Mouse (Mus musculus): ENCODE measurements around the gene Arap2. TPM values are rescaled to one million over a fixed set of nuclear protein-coding genes. Genes with fewer than 3 reads are reported as not detected.

Arap2 gene
- total RNA-seq, 2 experiments from 2014 or later = 45.7 to 76.2 TPM

- no peak for ATAC-seq (replicated peaks; ENCODE audit: poor library complexity, severe bottlenecking)
Measured at GRCm38 (mm10) chr5:62642330-62642729, 123.6 kb downstream of the Arap2 start.

DNA sequence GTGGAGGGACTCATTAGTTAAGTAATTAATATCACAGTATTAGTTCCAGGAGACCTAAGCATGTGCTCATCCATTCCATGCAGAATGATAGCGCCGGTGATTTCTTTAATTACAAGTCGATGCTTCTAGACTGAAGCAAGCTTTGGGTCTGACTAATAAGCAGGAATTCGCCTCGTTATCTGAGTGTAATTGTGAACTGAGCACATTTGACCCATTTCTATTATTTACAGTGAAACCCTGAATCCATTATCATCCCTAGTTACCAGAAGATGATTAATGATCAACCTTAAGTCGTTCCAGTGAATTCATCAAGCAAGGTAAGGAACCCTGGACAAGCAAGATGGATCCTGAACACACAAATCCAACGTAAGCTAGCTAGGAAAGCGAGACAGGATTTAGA lies 125.5 kb downstream of the Arap2 start:
- ATAC-seq (replicated peaks; ENCODE audit: poor library complexity, severe bottlenecking) = no peak

GRCm38 (mm10) chr5:62636341-62636740 lies 129.6 kb downstream of the Arap2 start:
- ATAC-seq (replicated peaks; ENCODE audit: poor library complexity, severe bottlenecking) = no peak

DNA sequence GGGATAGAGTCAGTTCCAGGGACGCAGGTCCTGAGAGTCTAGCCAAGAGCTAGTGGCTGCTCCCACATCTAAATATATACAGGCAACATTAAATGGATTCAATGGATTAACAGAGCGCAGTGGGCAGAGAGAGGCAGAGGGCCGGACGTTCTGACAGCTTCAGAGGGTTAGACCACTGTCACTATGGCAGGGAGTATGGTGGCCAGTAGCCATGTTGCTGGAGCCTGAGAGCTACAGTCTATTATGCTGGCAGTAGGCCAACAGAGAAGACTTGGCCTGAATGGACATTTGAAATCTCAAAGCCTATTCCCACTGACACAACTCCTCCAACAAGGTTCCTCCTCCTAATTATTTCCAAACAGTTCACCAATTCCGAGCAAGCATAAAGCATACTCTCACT lies 137.1 kb downstream of the Arap2 start:
- no peak for ATAC-seq (replicated peaks; ENCODE audit: poor library complexity, severe bottlenecking)

GRCm38 (mm10) chr5:62622848-62623479 lies 143.0 kb downstream of the Arap2 start:
- ATAC-seq (replicated peaks; ENCODE audit: poor library complexity, severe bottlenecking) = no peak

DNA sequence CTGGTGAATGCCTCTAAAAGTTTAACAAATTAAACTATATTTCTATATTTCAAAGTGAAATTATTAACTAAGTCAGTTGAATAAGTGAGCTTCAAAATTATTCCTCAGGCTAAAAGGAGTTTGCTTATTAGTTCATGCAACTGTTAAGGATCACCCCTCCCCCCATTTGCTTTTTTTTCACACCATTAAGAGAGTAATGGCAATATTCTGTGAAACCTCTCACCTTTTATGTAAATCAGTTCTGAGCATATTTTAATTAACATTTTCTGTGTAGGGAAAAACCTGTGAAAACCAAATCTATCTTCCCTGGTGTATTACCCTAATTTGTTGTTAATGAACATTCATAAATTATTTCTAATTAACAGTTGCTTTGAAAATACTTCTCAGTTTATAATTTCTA lies 147.7 kb downstream of the Arap2 start:
- ATAC-seq (replicated peaks; ENCODE audit: poor library complexity, severe bottlenecking) = no peak

DNA sequence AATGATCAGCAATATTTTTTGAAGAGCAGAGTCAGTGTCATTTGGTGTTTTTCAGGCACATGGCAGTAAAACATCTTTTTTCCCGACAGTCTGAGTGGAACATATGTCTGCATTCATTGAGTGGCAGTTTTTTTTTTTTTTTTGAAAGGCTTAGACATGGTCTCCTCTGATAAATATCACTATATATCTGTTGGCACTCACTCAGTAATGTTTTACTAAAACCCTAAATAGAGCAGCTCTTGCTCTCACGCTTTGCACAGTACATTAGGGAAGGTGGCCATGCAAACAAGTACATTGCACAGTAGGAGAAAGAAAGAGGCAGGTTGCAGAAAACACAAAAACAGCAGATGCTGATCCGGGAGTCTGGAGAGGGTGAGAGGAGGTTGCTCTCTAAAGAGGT lies 154.0 kb downstream of the Arap2 start:
- ATAC-seq (replicated peaks; ENCODE audit: poor library complexity, severe bottlenecking) = no peak

GRCm38 (mm10) chr5:62587348-62587747 lies 178.6 kb downstream of the Arap2 start:
- no peak for ATAC-seq (replicated peaks; ENCODE audit: poor library complexity, severe bottlenecking)

- no peak for ATAC-seq (replicated peaks; ENCODE audit: poor library complexity, severe bottlenecking)
Measured at GRCm38 (mm10) chr5:62582643-62583042, 183.3 kb downstream of the Arap2 start.

DNA sequence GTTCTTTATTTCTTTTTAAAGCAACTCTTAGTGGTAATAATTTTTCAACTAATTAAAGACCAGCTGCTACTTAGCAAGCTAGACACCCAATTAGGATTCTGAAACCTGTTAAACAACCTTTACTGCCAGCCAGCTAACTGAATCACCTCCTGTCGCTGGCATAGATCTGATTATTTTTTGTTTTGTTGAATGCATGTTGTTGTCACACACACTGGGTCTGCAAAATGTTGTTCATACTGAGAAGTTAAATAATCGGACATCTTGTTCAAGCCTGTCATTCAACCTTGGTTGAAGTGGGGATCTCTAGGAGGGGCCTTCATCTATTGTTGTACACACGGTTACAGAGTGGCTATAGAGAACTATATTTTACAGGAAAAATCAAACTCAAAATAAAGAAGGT lies 184.3 kb downstream of the Arap2 start:
- ATAC-seq (replicated peaks; ENCODE audit: poor library complexity, severe bottlenecking) = no peak

- peak; percentile 91 for ATAC-seq (replicated peaks; ENCODE audit: poor library complexity, severe bottlenecking)
Measured at GRCm38 (mm10) chr5:62574336-62574844, 191.6 kb downstream of the Arap2 start.

Other genes starting within 250 kb of the Arap2 start
- not detected in 2 replicates for gene Dthd1, start 47.7 kb upstream of the Arap2 start, total RNA-seq (2014; fragmentation: Nextera tagmentation)
- gene Dthd1, start 47.7 kb upstream of the Arap2 start, total RNA-seq (2017) = not detected in 2 replicates

All from granulocyte monocyte progenitor cell, adult 5-6 weeks (primary cell).